Mouse (Mus musculus) spleen, adult 12 weeks (tissue): Measurements from ENCODE around the gene Gpr65.
A peak's percentile ranks its signal among the peaks of the same experiment; 100 is the strongest.
"Not testable (repeated sequence)": the region's sequence is repeated elsewhere in the genome, so short reads cannot be mapped to it uniquely, and the experiment has no call there.

Experiments
- DNase-seq: peaks from one replicate; pipeline ENCODE4 v3.0.0; 2022; ENCODE audit warnings: low spot score

Gene Gpr65

DNA sequence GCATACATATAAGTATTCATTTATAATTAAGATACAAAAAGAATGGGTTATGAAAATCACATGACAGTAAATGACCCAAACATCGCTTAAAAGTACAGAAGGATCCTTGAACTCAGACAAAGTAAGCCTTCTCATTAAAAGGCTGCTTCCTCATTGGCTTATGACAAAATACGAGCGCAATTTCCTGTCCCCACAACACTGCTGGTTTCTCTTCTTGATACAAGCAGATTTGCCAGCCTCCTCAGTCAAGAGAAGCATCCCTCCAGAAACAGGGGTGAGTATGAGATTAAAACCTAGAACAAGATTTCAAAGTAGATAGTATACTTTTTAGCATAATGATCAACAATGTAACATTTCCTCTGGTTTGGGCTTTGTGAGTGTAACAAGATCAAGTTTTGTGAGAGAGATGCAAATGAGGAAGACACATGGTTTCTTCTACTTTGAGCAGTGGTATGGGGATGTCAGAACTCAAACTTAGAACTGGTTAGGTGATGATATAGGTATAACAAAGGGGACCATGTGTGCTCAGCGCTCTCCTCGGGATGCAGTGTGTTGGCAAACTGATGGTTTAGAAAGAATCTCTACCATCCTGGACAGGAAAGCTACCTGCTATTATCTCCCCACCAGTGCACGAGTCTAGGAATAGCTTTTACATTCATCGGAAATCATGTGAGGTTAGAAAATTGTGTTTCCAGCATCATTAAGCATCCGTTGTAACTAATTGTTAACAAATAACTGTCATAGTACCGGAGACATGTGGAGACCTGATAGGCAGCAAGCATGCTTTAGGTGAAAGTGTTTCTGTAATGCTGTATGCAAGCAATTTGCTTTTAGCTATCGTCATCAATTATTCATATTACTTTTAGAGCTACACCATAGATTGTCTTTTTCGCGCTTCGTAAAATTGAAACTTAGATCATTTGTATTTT, at the start of gene Gpr65:
Gpr65 (plus strand) TSS at position 195 of the 929 bp plus-strand sequence.
- no peak for DNase-seq

DNA sequence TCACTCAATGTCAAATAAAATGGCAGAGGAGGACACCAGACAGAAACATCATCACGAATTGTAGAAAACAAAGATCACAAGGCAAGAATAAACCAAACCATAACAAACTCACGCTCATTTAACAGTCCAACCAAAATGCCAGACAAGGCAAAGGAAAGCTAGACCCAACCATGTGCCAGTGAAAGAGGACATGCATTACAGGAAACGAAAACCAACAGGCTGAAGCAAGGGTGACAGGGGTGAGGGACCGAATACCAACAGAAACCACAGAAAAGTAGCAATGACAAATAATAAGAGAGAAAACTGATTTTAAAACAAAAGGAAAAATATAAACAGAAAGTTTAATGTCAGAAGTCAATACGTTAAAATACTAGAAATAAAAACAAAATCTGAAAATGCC, 45.1 kb upstream of the Gpr65 start:
- DNase-seq = no peak

DNA sequence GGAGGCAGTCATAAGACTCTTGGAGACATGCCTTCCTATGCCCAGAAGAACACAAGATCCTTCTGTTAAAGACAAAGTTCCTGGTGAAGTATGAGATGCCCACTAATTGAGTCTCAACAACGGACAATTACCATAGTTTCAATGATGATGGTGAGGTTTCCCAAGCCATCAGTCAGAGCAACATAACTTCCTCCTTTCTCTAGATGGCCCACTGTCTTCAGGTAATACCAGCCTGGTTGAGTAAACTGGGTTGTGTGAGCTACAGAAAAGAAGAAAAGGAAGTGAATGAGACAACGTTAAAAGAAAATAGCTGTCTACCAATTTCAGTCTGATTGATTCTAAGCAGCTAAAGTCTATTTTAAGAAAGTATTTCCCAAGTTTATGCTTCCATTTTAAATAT, 41.4 kb upstream of the Gpr65 start:
- DNase-seq = no peak

DNA sequence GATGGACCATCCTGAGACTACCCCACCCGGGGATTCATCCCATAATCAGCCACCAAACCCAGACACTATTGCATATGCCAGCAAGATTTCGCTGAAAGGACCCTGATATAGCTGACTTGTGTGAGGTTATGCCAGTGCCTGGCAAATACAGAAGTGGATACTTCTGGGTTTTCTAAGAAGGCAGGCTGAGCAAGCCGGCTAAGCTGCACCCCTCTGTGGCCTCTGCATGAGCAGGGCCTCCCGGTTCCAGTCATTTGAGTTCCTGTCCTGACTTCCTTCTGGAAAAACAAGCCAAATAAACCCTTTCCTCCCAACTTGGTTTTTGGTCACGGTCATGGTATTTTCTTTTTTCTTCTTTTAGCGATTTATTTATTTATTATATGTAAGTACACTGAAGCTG, 30.0 kb upstream of the Gpr65 start:
- DNase-seq = not testable (repeated sequence)

DNA sequence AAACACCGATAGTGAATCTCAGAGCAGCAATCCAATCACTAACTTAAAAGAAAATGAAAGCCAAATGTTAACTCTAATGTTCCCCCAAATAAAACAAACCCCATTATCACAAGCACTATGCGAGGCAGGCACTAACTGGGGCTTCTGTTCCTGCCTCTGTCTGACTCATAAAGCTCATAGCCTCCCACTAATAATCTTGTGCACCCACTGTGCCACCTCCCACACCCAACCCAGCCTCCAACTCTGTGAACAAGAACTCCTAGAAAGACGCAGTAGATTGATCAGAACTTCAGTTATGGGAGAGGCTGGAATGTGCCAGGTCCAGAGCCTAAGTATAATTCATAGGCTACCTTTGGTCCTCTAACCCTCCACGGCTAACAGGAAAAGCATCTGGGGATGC, 24.3 kb upstream of the Gpr65 start:
- DNase-seq = no peak

DNA sequence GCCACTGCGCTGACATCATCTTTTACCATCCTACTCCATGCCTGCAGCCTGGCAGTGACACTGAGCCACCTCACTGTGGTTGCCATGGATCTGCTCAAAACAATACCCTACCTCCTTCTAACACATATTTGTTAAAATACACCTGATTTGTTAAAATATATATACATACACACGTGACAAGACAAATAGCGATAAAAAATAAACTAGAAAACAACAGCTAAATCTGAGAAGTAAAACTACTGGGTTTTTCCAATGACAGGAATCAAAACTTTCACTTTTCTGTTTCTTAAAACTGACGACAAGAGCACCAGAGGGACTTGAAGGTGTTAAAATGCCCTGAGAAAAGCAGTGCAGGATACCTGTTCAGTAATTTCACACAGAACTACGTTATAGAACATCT, 23.6 kb upstream of the Gpr65 start:
- DNase-seq = no peak

DNA sequence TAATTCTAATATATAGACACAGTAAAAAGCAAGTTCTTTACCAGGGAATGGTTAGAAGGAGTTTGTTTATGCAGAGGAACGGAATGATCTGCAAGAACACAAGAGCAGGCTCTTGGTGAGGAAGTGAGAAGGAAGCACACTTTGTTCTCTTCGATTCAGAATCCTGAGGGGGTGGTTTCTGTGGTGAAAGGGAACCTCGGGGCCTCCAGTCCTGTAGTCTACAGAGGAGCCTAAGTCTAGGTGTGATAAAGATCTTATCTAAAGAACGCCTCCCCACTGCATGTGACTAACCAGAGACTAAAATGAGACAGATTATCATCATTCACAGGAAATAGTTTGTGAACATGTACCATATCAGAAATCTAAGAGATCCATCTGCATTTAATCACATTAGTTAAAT, 21.6 kb upstream of the Gpr65 start:
- no peak for DNase-seq

DNA sequence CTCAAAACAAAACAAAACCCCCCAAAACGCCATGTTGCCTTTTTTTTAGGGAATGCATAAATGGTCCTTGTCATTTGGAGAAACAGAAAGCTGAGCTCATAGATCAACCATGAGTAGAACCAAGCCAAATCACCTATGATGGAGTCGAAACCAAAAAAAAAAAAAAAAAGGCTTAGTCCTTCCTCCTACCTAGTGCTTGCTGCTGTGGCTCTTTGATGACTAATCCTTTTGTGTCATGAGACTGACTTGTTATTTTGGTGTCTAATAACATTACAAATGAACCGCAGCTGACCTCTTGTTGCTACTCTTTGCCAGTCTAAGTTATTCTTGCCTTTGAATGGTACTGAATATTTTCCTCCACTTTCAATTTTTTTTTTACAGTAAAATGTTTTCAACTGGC, 18.8 kb upstream of the Gpr65 start:
- no peak for DNase-seq

DNA sequence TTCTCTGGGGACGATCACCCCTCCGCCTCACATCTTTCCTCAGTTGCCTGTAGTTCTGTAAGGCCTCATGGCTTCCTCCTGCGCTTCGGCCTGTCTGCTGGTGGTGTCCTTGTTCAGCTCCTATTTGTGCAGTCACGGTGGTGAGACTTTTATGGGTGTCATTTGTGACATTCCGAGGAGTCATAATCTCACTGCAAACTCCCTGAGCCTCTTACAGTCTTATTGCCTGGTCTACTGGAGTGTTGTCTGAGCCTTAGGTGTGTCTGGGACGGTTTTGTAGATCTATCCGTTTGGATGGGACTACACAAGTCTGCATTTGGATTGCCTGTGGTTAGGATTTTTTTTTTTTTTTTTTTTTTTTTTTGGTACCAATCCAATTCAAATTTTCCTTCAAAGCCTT, 18.1 kb upstream of the Gpr65 start:
- DNase-seq = no peak

DNA sequence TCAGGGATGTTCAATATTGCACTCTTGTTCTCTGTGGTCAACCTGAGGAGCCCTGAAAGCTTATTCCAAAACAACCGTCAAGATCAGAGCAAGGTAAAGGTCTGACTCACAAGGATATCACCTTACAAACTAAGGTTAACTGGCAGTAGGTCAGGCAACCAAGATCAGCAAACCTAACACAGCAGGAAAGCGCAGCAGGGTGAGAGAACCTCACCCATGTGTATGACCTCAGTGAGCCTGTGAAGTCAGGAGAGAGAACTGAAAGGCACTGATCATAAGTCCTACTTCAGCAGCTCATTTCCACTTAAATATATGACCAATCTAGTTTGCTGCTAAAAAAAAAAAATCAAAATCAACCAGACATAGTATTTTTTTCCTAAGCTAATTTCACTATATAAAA, 16.0 kb upstream of the Gpr65 start:
- DNase-seq = no peak

DNA sequence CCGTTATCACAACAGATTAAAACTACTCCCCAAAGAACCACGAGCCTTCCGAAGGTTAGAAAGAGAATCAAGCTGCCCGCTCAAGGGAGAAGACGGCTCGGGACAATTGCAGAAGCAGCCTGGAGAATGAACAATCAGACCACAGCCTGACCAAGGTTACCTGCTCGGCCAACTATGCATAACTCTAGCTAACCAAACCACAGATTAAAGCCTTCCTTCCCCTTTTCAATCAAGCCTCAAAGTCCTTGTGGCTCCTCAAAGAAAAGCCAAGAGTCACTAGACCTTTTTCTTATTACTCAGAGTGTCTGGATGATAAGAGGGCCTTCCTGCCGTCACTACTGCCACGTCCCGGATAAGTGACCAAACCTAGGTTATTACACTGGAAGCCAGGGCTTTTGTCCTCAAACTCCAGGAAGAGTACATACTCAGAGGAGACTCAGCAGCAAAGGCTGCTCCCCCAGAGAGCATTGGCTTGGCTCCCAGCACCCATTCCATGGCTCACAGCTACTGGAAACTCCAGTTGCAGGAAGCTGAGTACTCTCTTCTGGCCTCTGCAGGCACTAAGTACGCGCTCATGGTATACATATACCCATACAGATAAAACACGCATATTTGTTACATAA, 13.0 kb upstream of the Gpr65 start:
- DNase-seq = no peak

DNA sequence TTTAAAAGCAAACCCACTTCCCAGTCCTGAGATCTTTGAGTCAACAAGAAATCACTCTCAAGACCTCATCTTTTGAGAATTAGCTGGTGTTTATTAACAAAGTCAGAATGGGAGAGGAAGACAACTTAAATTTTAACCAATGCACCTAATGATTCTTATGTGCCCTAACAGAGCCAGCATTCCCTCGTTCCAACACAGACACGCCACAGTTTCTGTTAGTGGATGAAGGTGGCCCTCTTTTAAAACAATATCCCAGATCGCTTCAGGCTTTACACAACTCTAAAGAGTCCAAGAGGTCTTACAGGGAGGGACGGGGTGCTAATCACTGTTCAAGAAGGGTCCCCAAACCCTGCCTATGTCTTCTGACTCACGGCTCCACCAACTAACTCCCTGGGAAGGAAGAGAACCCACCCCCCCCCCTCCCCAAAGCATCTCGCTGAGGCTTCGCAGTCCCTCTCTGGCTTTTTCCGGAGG, 10.0 kb upstream of the Gpr65 start:
- no peak for DNase-seq

DNA sequence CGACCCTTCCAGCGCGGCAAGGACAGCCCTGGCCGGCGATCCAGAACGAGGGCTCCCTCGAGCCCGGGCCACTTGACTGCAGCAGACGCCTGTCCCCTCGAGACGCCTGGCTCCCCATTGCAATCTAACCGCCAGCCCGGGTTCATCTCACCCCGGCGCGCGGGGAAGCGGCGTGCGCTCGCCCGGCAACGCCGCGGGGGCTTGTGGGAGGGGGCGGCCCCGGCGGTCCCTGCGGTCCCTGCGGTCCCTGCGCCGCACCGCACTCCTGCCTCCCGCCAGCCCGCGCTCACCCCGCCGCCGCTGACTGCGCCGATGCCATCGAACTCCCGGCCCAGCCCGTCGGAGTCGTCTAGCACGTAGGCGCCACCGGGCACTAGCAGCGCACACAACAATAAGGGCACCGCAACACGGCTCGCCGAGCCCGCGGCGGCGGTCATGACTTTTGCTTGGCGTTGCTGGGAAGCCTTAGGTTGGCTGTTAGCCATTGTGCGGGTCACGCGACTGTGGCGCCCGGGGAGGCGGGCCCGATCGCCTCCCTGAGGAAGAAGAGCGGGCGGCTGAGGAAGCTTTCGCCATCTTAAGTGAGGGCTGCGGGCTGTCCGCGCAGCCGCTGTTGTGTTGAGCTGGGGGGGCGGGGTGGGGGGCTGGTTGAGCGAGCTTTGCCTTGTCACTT, 9.5 kb upstream of the Gpr65 start, which contains the start of gene Galc:
Galc (minus strand) TSS at position 615 of the 673 bp plus-strand sequence.
- peak; percentile 59 for DNase-seq

DNA sequence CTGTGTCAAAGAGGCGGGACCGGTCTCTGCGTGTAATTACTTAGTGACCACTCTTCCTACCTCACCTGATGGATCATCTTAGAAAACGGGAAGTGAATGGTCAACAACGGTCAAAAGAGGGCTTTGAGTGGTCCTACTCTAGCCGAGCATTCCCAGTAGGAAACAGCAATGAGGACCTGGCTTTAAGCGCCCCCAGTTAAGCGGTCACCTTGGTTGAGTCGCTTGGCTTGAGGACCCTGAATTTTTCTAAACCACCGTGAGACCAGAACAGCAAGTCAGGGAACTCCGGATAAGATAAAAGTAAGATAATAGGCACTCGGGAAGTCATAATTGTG, 8.9 kb upstream of the Gpr65 start:
- DNase-seq = no peak

DNA sequence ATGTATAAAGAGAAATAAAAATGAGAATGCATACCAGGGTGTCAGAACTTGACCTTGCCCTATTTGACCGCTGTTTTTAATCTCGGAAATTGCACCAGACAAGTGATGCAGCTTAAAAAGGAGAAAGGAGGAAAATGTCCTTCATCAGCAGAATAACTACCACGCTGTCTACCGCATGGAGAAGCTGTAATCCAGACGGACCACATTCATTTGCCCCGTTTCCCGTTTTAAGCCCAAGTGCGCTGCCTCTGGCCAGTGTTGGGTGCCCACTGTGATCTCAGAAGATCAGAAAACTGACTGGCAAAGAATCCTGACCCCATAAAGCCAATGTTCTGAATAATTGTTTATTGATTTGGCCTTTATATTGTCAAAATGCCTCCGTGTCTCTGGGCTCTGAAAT, 2.7 kb upstream of the Gpr65 start:
- DNase-seq = no peak

DNA sequence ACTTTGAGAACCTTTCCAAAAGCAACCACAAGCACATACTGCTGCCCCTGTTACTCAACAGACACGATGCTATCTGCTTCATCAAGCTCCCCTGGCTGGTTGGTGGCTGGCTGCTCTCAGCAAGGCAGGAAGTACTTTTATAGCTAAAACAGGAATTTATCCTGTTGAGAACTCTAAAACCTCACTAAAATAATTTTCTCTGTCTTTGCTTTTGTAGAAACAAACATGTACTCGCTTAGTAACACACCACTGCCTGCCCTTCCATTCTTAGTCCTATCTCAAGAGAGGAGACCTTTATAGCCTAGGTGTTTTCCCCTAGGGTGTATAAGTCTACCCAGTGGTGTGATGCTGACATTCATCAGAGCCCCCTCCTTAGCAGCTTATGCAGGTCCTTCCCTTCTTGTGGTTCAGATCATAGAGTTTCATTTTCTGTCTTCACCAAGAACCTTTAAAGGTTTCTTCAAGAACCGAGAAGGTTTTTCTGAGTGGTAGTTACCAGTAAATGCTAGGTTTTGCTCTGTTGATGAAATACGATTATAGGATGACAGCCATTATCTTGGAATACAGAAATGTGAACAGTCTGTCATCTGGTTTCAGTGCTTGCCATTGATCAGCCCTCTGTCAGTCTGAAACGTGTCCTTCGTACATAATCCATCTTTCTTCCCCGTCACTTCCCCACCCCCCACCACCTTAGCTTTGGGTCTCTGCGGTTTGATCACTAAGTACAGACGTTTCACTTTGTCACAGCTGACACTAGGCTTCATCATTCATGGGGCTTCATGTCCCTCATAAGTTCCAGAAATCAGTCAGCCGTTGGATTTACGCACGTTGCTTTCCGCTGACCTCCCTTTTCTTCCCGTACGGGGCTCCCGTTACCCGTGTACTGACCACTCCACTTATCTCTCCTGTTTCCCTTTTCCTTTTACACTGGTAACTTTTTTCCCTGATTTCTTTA, 1.6 kb downstream of the Gpr65 start:
- DNase-seq = no peak

DNA sequence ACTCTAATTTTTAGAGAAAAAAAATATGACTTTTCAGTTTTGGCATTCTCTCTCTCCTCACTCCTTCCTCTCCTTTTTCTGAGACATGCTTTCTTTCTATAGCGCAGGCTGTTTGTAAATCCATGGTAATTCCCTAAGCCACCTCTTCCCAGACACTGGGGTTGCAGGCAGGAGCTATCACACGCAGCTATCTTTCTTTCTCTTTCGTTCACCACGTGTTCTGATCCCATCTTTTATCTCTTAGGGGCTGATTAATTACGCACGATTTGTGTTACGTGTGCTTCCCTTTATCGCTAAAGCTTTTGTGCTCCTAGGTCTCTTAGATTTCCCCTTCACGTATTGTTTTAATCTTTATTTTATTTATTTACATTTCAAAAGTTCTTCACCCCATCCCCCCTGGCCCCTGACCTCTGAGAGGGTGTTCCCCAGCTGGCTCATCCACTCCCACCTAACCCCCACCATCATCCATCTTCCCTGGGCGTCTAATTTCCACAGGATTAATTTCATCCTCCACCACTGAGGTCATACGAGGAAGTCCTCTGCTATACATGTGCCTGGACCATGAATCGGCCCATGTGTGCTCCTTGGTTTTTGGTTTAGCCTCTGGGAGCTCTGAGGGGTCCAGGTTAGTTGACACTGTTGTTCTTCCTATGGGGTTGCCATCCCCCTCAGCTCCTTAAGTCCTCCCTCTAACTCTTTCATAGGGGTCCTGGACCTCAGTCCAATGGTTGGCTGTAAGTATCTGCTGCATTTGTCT, 2.6 kb downstream of the Gpr65 start:
- DNase-seq = no peak

DNA sequence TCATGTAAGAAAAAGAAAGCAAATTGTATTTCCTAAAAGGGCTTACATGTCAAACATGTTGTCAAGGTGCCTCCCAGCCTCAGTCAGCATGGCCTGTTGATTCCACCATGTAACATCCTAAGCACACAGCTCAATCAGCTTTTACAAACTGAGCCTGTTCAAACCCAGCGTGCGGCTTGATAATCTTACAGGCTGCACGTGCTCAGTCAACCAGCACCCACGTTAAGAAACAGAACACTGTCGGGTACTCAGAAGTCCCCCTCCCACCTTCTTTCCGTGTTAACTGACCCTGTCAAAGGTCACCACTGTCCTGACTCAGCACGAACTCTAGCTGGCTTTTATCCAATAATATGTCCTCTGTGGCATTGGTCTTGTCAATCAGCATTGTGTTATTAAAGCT, 4.0 kb downstream of the Gpr65 start:
- DNase-seq = no peak

DNA sequence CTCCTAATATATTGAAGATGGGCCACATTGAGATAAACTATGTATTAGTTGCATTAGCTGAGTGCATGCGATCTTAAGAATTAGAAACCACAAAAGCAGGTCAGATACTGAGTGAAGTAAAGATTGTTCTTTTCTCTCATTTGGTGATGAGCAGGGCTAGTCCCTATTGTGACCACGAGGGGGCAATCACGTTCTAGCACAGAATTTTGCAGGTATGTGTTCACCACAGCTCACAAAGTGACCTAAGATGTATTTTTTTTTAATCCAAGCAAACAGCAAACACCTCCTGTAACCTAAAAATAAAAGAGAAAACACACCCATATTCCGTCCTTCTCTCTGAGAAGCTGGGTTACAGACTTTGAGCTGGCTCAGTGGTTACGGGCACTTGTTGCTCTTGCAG, 12.1 kb downstream of the Gpr65 start:
- DNase-seq = peak; percentile 13

DNA sequence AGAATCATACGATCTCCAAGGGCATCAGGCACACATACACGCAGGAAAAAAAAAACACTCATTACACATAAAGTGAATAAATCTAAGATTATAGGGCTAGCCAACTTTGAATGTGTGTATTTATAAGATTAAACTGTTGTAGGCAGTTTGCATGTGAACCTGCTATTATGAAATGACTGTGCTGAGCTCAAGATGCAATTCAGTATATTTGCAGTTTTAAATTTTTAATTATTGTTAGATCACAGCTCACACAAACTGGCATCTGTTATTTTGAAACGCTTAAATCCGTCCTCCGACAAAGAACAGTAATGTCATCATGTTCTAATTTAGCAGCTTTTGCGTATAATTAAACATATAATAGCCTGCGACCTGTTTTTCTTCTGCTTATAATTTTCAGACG, 12.6 kb downstream of the Gpr65 start:
- no peak for DNase-seq
